Mouse (Mus musculus): Measurements from ENCODE around the gene Il18bp. TPM values are rescaled to one million over a fixed set of nuclear protein-coding genes. Genes with fewer than 3 reads are reported as not detected.

Gene Il18bp
- total and polyA plus RNA-seq, 3 experiments: 1.9 to 3.3 (median 1.9) TPM

GRCm38 (mm10) chr7:101970429-101970775 lies 48.1 kb downstream of the Il18bp start:
- Histone ChIP-seq H3K4me1 (ENCODE audit: control insufficient read depth in 1 of 2, insufficient read depth in 2 of 2) (peaks cover 2 to 65% of the 10 kb centered on the region in 2 experiments; a peak in 3 of 4 replicates), H3K27me3 (replicated peaks) (no peaks in the 10 kb centered on the region), H3K4me2 (ENCODE audit: insufficient read depth, low read depth, poor library complexity, severe bottlenecking) (peak overlapping the region; percentile 76), H3K36me3 (replicated peaks in 1 of 2; ENCODE audit: control insufficient read depth in 1 of 2, insufficient read depth in 1 of 2, low read length in 1 of 2) (peaks cover 0 to 19% of the 10 kb centered on the region in 2 experiments), H3K9me3 (replicated peaks; ENCODE audit: low read length) (no peaks in the 10 kb centered on the region), H3K79me2 (replicated peaks; ENCODE audit: control insufficient read depth, extremely low read depth, insufficient read depth, poor library complexity, severe bottlenecking) (peaks cover 33% of the 10 kb centered on the region), H3K9ac (ENCODE audit: insufficient read depth, low read depth) (peak overlapping the region; percentile 88), H3K27ac (ENCODE audit: insufficient read depth, low read depth) (peak overlapping the region; percentile 84), H3K4me3 (replicated peaks in 1 of 3; ENCODE audit: low read depth in 2 of 3, low read length in 2 of 3, poor library complexity in 1 of 3) (peak overlapping the region; percentile 69 to 86 (median 75))
- TF ChIP-seq MAFK (IDR thresholded peaks at IDR 0.05; ENCODE audit: insufficient replicate concordance, low read length) (no peak), NRF1 (IDR thresholded peaks at IDR 0.05; ENCODE audit: low read depth, low read length) (no peak), ZMIZ1 (IDR thresholded peaks at IDR 0.05; ENCODE audit: low read depth, low read length) (no peak), USF1 (IDR thresholded peaks at IDR 0.05; ENCODE audit: low read depth, low read length) (no peak), USF2 (conservative IDR thresholded peaks at IDR 0.05; ENCODE audit: low read depth, low read length) (no peak), JUN (IDR thresholded peaks at IDR 0.05; ENCODE audit: insufficient read depth, low read depth, low read length) (no peak), ZKSCAN1 (IDR thresholded peaks at IDR 0.05; ENCODE audit: borderline replicate concordance, low read depth, low read length) (no peak), PAX5 (IDR thresholded peaks at IDR 0.05; ENCODE audit: low read length) (no peak), CHD1 (IDR thresholded peaks at IDR 0.05; ENCODE audit: low read depth, low read length) (no peak), POLR2A (IDR thresholded peaks at IDR 0.05; ENCODE audit: low read depth, low read length) (no peak), ELF1 (IDR thresholded peaks at IDR 0.05; ENCODE audit: low read depth, low read length) (no peak), SIN3A (IDR thresholded peaks at IDR 0.05; ENCODE audit: low read length) (no peak), RCOR1 (conservative IDR thresholded peaks at IDR 0.05; ENCODE audit: low read depth, low read length) (no peak), MAZ (IDR thresholded peaks at IDR 0.05; ENCODE audit: low read depth, low read length) (no peak), BHLHE40 (IDR thresholded peaks at IDR 0.05; ENCODE audit: low read depth, low read length) (no peak), UBTF (IDR thresholded peaks at IDR 0.05; ENCODE audit: low read depth, low read length) (no peak), CHD2 (IDR thresholded peaks at IDR 0.05; ENCODE audit: low read length) (no peak), MXI1 (IDR thresholded peaks at IDR 0.05; ENCODE audit: low read depth, low read length) (no peak), MYC (IDR thresholded peaks at IDR 0.05; ENCODE audit: low read depth, low read length) (no peak)
- in situ Hi-C loops (cut with MboI; ENCODE audit: low pct_ligation_motif_present, low pct_unique_long_range_greater_than_20kb, low sequenced_read_pairs) (no loop called here), dilution Hi-C loops (cut with MboI; ENCODE audit: extremely low pct_ligation_motif_present, extremely low pct_unique_long_range_greater_than_20kb, low sequenced_read_pairs) (no loop called here)
- DNase-seq (ENCODE audit: extremely low read depth): peak; percentile 64

GRCm38 (mm10) chr7:101969694-101970428 lies 48.6 kb downstream of the Il18bp start:
- Histone ChIP-seq H3K4me2 (ENCODE audit: insufficient read depth, low read depth, poor library complexity, severe bottlenecking) (peak overlapping the region; percentile 76), H3K9me3 (replicated peaks; ENCODE audit: low read length) (no peaks in the 10 kb centered on the region), H3K27me3 (replicated peaks) (no peaks in the 10 kb centered on the region), H3K27ac (ENCODE audit: insufficient read depth, low read depth) (peak overlapping the region; percentile 84), H3K4me1 (ENCODE audit: control insufficient read depth in 1 of 2, insufficient read depth in 2 of 2) (peaks cover 2 to 65% of the 10 kb centered on the region in 2 experiments; a peak in 3 of 4 replicates), H3K4me3 (replicated peaks in 1 of 3; ENCODE audit: low read depth in 2 of 3, low read length in 2 of 3, poor library complexity in 1 of 3) (peak overlapping the region; percentile 69 to 86 (median 75)), H3K79me2 (replicated peaks; ENCODE audit: control insufficient read depth, extremely low read depth, insufficient read depth, poor library complexity, severe bottlenecking) (peaks cover 28% of the 10 kb centered on the region), H3K36me3 (replicated peaks in 1 of 2; ENCODE audit: control insufficient read depth in 1 of 2, insufficient read depth in 1 of 2, low read length in 1 of 2) (peaks cover 0 to 16% of the 10 kb centered on the region in 2 experiments), H3K9ac (ENCODE audit: insufficient read depth, low read depth) (peak overlapping the region; percentile 88)
- DNase-seq (ENCODE audit: extremely low read depth): peak; percentile 64
- no peak for TF ChIP-seq MEF2A (IDR thresholded peaks at IDR 0.05; ENCODE audit: borderline replicate concordance, low read depth, low read length)
- TF ChIP-seq HCFC1 (IDR thresholded peaks at IDR 0.05; ENCODE audit: low read depth, low read length): peak; percentile 34
- TF ChIP-seq MXI1 (IDR thresholded peaks at IDR 0.05; ENCODE audit: low read depth, low read length): peak; percentile 86
- TF ChIP-seq TCF12 (IDR thresholded peaks at IDR 0.05; ENCODE audit: low read depth, low read length): 0 out of 2 replicates have a peak, but pooled peaks have one; percentile 40
- peak; percentile 50; the same call in 1 of the 2 replicates for TF ChIP-seq MAX (IDR thresholded peaks at IDR 0.05; ENCODE audit: low read length)
- TF ChIP-seq POLR2A (IDR thresholded peaks at IDR 0.05; ENCODE audit: low read depth, low read length): peak; percentile 61
- TF ChIP-seq USF1 (IDR thresholded peaks at IDR 0.05; ENCODE audit: low read depth, low read length): no peak
- TF ChIP-seq ZKSCAN1 (IDR thresholded peaks at IDR 0.05; ENCODE audit: borderline replicate concordance, low read depth, low read length): no peak
- 0 out of 2 replicates have a peak, but pooled peaks have one; percentile 90 for TF ChIP-seq UBTF (IDR thresholded peaks at IDR 0.05; ENCODE audit: low read depth, low read length)
- TF ChIP-seq KAT2A (IDR thresholded peaks at IDR 0.05; ENCODE audit: insufficient replicate concordance, low read length): 0 out of 2 replicates have a peak, but pooled peaks have one; percentile 10
- TF ChIP-seq NRF1 (IDR thresholded peaks at IDR 0.05; ENCODE audit: low read depth, low read length): peak; percentile 72
- 0 out of 2 replicates have a peak, but pooled peaks have one; percentile 70 for TF ChIP-seq SIN3A (IDR thresholded peaks at IDR 0.05; ENCODE audit: low read length)
- 0 out of 2 replicates have a peak, but pooled peaks have one; percentile 11 for TF ChIP-seq IRF4 (IDR thresholded peaks at IDR 0.05; ENCODE audit: low read depth, low read length)
- in situ Hi-C loops (cut with MboI; ENCODE audit: low pct_ligation_motif_present, low pct_unique_long_range_greater_than_20kb, low sequenced_read_pairs) (no loop called here), dilution Hi-C loops (cut with MboI; ENCODE audit: extremely low pct_ligation_motif_present, extremely low pct_unique_long_range_greater_than_20kb, low sequenced_read_pairs) (no loop called here)
